Mouse (Mus musculus) erythroblast, embryonic 14.5 days (primary cell): ENCODE measurements around the gene Slc29a3. TPM values are rescaled to one million over a fixed set of nuclear protein-coding genes. Genes with fewer than 3 reads are reported as not detected.

Experiments
- H3K27me3 ChIP-seq: 2 replicates; pipeline ENCODE4 v1.6.1; 2012; ENCODE audit warnings: inconsistent platforms; ENCODE audit not compliant: control insufficient read depth
- H3K36me3 ChIP-seq: 2 replicates; pipeline ENCODE4 v1.6.1; 2012; ENCODE audit warnings: mild to moderate bottlenecking, inconsistent platforms; ENCODE audit not compliant: control insufficient read depth
- H3K4me1 ChIP-seq: 2 replicates; pipeline ENCODE4 v1.6.1; 2012; ENCODE audit warnings: inconsistent platforms; ENCODE audit not compliant: control insufficient read depth
- H3K4me3 ChIP-seq: replicated peaks from 2 replicates; pipeline ENCODE3; 2012; ENCODE audit warnings: moderate library complexity, mild to moderate bottlenecking, inconsistent platforms
- H3K9me3 ChIP-seq: 2 replicates; pipeline ENCODE4 v1.6.1; 2012; ENCODE audit warnings: low read length, inconsistent platforms, mixed read lengths; ENCODE audit not compliant: control insufficient read depth
- GATA1 ChIP-seq: IDR thresholded peaks from 2 replicates; pipeline ENCODE4 v1.6.1; 2012; ENCODE audit warnings: low read length, inconsistent platforms, mixed read lengths
- TAL1 ChIP-seq: IDR thresholded peaks from 3 replicates; pipeline ENCODE4 v1.6.1; 2012; ENCODE audit warnings: low read length, inconsistent platforms, mixed read lengths
- polyA plus RNA-seq: library from polyadenylated mRNA; stranded (reverse); fragments of >175 nt; gene quantifications from 2 replicates; pipeline ENCODE4 v1.2.3, GENCODE M21; 2012

Gene Slc29a3
- 0.01 and 0.03 TPM in 2 replicates for polyA plus RNA-seq

GRCm38 (mm10) chr10:60752040-60753020 lies at the start of gene Slc29a3:
Gene Slc29a3 (minus strand): TSS chr10:60752794.
- no peak for TF ChIP-seq TAL1
- H3K27me3 ChIP-seq, result no peaks in the 10 kb centered on the region
- H3K4me3 ChIP-seq, result peak within 1 kb of the TSS; percentile 75
- H3K36me3 ChIP-seq, result peaks cover 7% of the 10 kb centered on the region; the same call in 1 of the 2 replicates
- H3K9me3 ChIP-seq, result no peaks in the 10 kb centered on the region; the same call in 1 of the 2 replicates
- H3K4me1 ChIP-seq, result peaks cover 17% of the 10 kb centered on the region

GRCm38 (mm10) chr10:60801898-60802412 lies 49.4 kb upstream of the Slc29a3 start:
- H3K4me3 ChIP-seq, result no peak overlapping the region
- no peaks in the 10 kb centered on the region for H3K4me1 ChIP-seq
- no peak for TF ChIP-seq TAL1
- TF ChIP-seq GATA1, result no peak
- H3K27me3 ChIP-seq, result peaks cover 25% of the 10 kb centered on the region
- H3K36me3 ChIP-seq, result no peaks in the 10 kb centered on the region
- no peaks in the 10 kb centered on the region for H3K9me3 ChIP-seq

GRCm38 (mm10) chr10:60801168-60801897 lies 48.7 kb upstream of the Slc29a3 start:
- no peak for TF ChIP-seq GATA1
- TF ChIP-seq TAL1, result no peak
- Histone ChIP-seq H3K27me3 (peaks cover 25% of the 10 kb centered on the region), H3K9me3 (no peaks in the 10 kb centered on the region), H3K4me1 (no peaks in the 10 kb centered on the region), H3K36me3 (no peaks in the 10 kb centered on the region), H3K4me3 (no peak overlapping the region)

GRCm38 (mm10) chr10:60800295-60801167 lies 47.9 kb upstream of the Slc29a3 start:
- Histone ChIP-seq H3K36me3 (no peaks in the 10 kb centered on the region), H3K4me3 (no peak overlapping the region), H3K27me3 (peaks cover 25% of the 10 kb centered on the region), H3K9me3 (no peaks in the 10 kb centered on the region), H3K4me1 (no peaks in the 10 kb centered on the region)
- TF ChIP-seq GATA1 (no peak), TAL1 (no peak)

GRCm38 (mm10) chr10:60797682-60798422 lies 45.3 kb upstream of the Slc29a3 start:
- Histone ChIP-seq H3K4me3 (no peak overlapping the region), H3K4me1 (no peaks in the 10 kb centered on the region), H3K36me3 (no peaks in the 10 kb centered on the region), H3K9me3 (no peaks in the 10 kb centered on the region), H3K27me3 (peaks cover 25% of the 10 kb centered on the region)
- no peak for TF ChIP-seq GATA1
- no peak for TF ChIP-seq TAL1

- no peak overlapping the region for H3K4me3 ChIP-seq
- no peaks in the 10 kb centered on the region for H3K4me1 ChIP-seq
- peaks cover 18% of the 10 kb centered on the region for H3K27me3 ChIP-seq
- no peaks in the 10 kb centered on the region for H3K36me3 ChIP-seq
- TF ChIP-seq GATA1 (no peak), TAL1 (no peak)
- H3K9me3 ChIP-seq, result no peaks in the 10 kb centered on the region
These were observed 43.9 kb upstream of the Slc29a3 start for GRCm38 (mm10) chr10:60796474-60796873.

- Histone ChIP-seq H3K4me3 (no peak overlapping the region), H3K27me3 (peaks cover 16% of the 10 kb centered on the region), H3K4me1 (no peaks in the 10 kb centered on the region), H3K9me3 (no peaks in the 10 kb centered on the region), H3K36me3 (no peaks in the 10 kb centered on the region)
- TF ChIP-seq GATA1 (no peak), TAL1 (no peak)
These were observed 43.4 kb upstream of the Slc29a3 start for GRCm38 (mm10) chr10:60796028-60796427.

- H3K4me3 ChIP-seq, result no peak overlapping the region
- H3K9me3 ChIP-seq, result no peaks in the 10 kb centered on the region
- H3K36me3 ChIP-seq, result no peaks in the 10 kb centered on the region
- H3K27me3 ChIP-seq, result peaks cover 9% of the 10 kb centered on the region; the same call in 1 of the 2 replicates
- TF ChIP-seq TAL1 (no peak), GATA1 (no peak)
- no peaks in the 10 kb centered on the region for H3K4me1 ChIP-seq
These were observed 42.2 kb upstream of the Slc29a3 start for GRCm38 (mm10) chr10:60794792-60795191.
